Mouse (Mus musculus): Measurements from ENCODE around the gene Gm813. TPM values are rescaled to one million over a fixed set of nuclear protein-coding genes. Genes with fewer than 3 reads are reported as not detected.
A peak's percentile ranks its signal among the peaks of the same experiment; 100 is the strongest.
"Not testable (repeated sequence)": the region's sequence is repeated elsewhere in the genome, so short reads cannot be mapped to it uniquely, and the experiment has no call there.

Gene Gm813
- total RNA-seq (2021), result not detected
- not detected in 2 replicates for polyA plus RNA-seq (2012; rRNA removed)
- long read RNA-seq, result 0 reads

DNA sequence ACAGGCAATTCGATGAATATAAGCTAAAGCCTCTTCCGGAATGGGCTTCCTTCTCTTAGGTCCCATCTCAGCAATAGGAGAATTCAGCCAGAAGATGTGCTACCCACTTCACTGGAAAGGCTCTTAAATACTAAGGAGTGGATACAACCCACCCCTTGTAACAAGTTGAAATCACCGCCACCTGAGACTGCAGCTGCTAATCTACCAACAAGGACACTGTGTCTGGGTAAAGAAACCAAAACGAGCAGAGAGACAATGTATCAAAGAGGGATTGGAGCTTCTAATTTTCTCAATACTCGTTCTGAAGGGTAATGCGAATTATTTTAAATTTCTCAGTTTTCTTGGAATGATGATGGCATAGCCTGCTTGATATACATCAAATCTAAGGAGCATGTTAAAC is at the start of gene Gm813:
Gene Gm813 (minus strand): TSS at position 101 of the 400 bp plus-strand sequence.
- no peaks in the 10 kb centered on the region for H3K79me2 ChIP-seq (replicated peaks; ENCODE audit: control insufficient read depth, insufficient read depth, low read length)
- no peak within 1 kb of the TSS for H3K9ac ChIP-seq (ENCODE audit: low read depth, low read length)
- no peaks in the 10 kb centered on the region for H3K4me1 ChIP-seq (ENCODE audit: control insufficient read depth, insufficient read depth, low read length)
- WGBS, result 87% methylated on average over 6 of the region's 6 CpGs
- DNase-seq, result no peak
- intact Hi-C loops (cut with DNase I), result no loop called here
- H3K27me3 ChIP-seq (ENCODE audit: control insufficient read depth, insufficient read depth, low read length), result no peaks in the 10 kb centered on the region
- H3K27ac ChIP-seq, result no peak within 1 kb of the TSS
- TF ChIP-seq CTCF (IDR thresholded peaks at IDR 0.05) (no peak), EP300 (IDR thresholded peaks at IDR 0.05; ENCODE audit: insufficient read depth, low read depth, low read length) (no peak), POLR2A (IDR thresholded peaks at IDR 0.05; ENCODE audit: insufficient read depth, low read depth, low read length) (no peak)
- H3K36me3 ChIP-seq (ENCODE audit: control insufficient read depth, insufficient read depth, low read length), result no peaks in the 10 kb centered on the region
- H3K4me3 ChIP-seq, result no peak within 1 kb of the TSS

DNA sequence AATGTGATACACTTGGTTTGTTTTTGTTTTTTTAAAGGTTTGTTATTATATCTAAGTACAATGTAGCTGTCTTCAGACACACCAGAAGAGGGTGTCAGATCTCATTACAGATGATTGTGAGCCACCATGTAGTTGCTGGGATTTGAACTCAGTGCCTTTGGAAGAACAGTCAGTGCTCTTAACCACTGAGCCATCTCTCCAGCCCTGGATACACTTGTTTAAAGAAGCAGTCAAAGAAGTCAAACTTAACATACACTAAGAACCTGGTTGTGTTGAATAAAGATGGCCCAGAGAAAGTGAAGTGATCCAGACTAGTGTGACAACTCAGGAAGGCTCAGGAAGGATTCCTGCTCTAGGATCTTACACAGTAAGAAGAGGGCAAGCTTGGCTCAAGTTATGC is 48.4 kb upstream of the Gm813 start:
- H3K4me1 ChIP-seq (ENCODE audit: control insufficient read depth, insufficient read depth, low read length); H3K27ac ChIP-seq; H3K36me3 ChIP-seq (ENCODE audit: control insufficient read depth, insufficient read depth, low read length); H3K4me3 ChIP-seq; H3K27me3 ChIP-seq (ENCODE audit: control insufficient read depth, insufficient read depth, low read length); DNase-seq; H3K9ac ChIP-seq (ENCODE audit: low read depth, low read length); H3K79me2 ChIP-seq (replicated peaks; ENCODE audit: control insufficient read depth, insufficient read depth, low read length); intact Hi-C loops (cut with DNase I): not testable (repeated sequence)

DNA sequence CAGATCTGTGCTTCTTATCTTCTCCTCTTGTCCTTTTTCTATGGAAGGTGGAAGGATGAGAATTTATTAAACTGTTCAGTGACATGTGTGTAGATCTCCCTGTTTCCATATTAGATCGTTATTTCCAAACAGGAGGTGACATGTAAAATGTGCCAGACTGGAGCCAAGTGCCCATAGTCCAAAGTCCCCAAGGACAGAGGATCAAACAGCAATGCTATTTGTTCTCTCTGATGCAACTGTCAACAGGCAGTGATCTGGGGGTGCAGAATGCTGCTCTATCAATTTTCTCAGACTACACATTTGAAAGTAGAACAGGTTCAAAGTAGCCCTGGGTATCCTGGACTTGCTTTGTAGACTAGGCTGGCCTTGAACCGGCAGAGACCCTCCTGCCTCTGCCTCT is 47.0 kb upstream of the Gm813 start:
- intact Hi-C loops (cut with DNase I), result loop anchor here (5.0 kb wide), 3 partner anchors 37 to 362 kb away; no protein-coding TSS in a partner anchor
- no peaks in the 10 kb centered on the region for H3K4me1 ChIP-seq (ENCODE audit: control insufficient read depth, insufficient read depth, low read length)
- TF ChIP-seq EP300 (IDR thresholded peaks at IDR 0.05; ENCODE audit: insufficient read depth, low read depth, low read length), result no peak
- no peak for TF ChIP-seq POLR2A (IDR thresholded peaks at IDR 0.05; ENCODE audit: insufficient read depth, low read depth, low read length)
- TF ChIP-seq CTCF (IDR thresholded peaks at IDR 0.05), result no peak

DNA sequence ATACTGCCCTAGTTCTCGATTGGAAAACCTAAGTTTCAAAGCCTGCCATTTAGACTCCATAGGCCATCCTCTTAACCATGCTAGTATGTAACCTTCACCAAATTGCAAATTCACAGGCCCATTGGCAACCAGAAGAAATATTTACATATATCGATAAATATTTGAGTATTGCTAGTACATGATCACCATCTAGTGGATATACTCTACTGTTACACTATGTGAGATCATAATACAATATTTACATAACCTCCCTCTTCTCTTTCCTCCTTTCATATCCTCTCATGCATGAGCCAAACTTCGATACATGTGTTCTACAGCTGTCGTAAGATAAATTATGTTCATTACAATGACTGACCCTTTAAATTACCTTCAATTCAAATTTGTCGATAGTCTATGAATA is 46.2 kb upstream of the Gm813 start:
- no peak overlapping the region for H3K9ac ChIP-seq (ENCODE audit: low read depth, low read length)
- no peaks in the 10 kb centered on the region for H3K36me3 ChIP-seq (ENCODE audit: control insufficient read depth, insufficient read depth, low read length)
- no peak overlapping the region for H3K27ac ChIP-seq
- no peak overlapping the region for H3K4me3 ChIP-seq
- intact Hi-C loops (cut with DNase I), result loop anchor here (5.0 kb wide), 3 partner anchors 36 to 361 kb away; no protein-coding TSS in a partner anchor
- TF ChIP-seq EP300 (IDR thresholded peaks at IDR 0.05; ENCODE audit: insufficient read depth, low read depth, low read length), result no peak
- peak; percentile 65 for TF ChIP-seq CTCF (IDR thresholded peaks at IDR 0.05)
- WGBS, result 51% methylated on average over 5 of the region's 5 CpGs
- no peak for DNase-seq
- no peaks in the 10 kb centered on the region for H3K27me3 ChIP-seq (ENCODE audit: control insufficient read depth, insufficient read depth, low read length)
- no peaks in the 10 kb centered on the region for H3K79me2 ChIP-seq (replicated peaks; ENCODE audit: control insufficient read depth, insufficient read depth, low read length)
- H3K4me1 ChIP-seq (ENCODE audit: control insufficient read depth, insufficient read depth, low read length), result no peaks in the 10 kb centered on the region

More for the DNA sequence above, 47.0 kb upstream of the Gm813 start:
- no peaks in the 10 kb centered on the region for H3K36me3 ChIP-seq (ENCODE audit: control insufficient read depth, insufficient read depth, low read length)
- H3K79me2 ChIP-seq (replicated peaks; ENCODE audit: control insufficient read depth, insufficient read depth, low read length), result no peaks in the 10 kb centered on the region
- no peak for DNase-seq
- no peak overlapping the region for H3K4me3 ChIP-seq
- H3K27ac ChIP-seq, result no peak overlapping the region
- no peak overlapping the region for H3K9ac ChIP-seq (ENCODE audit: low read depth, low read length)
- H3K27me3 ChIP-seq (ENCODE audit: control insufficient read depth, insufficient read depth, low read length), result no peaks in the 10 kb centered on the region
- WGBS, result 85% methylated on average over 2 of the region's 2 CpGs

DNA sequence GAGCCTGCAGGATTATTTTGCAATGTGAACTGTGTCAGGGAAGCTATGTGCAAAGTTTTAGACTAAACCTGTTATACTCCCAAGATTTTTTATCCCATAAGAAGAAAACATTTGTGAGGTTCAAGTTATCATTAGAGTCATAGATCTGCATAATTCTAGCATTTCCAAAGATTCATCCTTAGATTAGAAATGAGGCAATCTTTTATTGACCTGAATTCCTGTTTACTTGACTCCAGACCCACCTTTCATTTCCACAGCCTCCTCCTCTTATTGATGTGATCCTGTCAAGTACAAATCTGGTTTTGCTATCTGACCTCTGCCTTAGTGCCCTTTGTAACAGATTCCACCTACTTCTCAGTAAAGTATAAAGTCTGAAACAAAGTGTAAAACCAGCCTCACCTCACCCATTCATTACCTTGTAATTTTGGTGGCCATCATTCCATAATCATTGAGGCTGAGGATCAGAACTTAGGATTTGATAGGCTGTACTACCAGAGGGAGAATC is 45.6 kb upstream of the Gm813 start:
- Histone ChIP-seq H3K27ac (no peak overlapping the region), H3K9ac (ENCODE audit: low read depth, low read length) (no peak overlapping the region), H3K4me1 (ENCODE audit: control insufficient read depth, insufficient read depth, low read length) (no peaks in the 10 kb centered on the region), H3K36me3 (ENCODE audit: control insufficient read depth, insufficient read depth, low read length) (no peaks in the 10 kb centered on the region), H3K27me3 (ENCODE audit: control insufficient read depth, insufficient read depth, low read length) (no peaks in the 10 kb centered on the region), H3K4me3 (no peak overlapping the region), H3K79me2 (replicated peaks; ENCODE audit: control insufficient read depth, insufficient read depth, low read length) (no peaks in the 10 kb centered on the region)
- no peak for TF ChIP-seq POLR2A (IDR thresholded peaks at IDR 0.05; ENCODE audit: insufficient read depth, low read depth, low read length)
- TF ChIP-seq CTCF (IDR thresholded peaks at IDR 0.05), result no peak
- TF ChIP-seq EP300 (IDR thresholded peaks at IDR 0.05; ENCODE audit: insufficient read depth, low read depth, low read length), result no peak
- DNase-seq, result no peak
- intact Hi-C loops (cut with DNase I), result loop anchor here (5.0 kb wide), 3 partner anchors 35 to 360 kb away; no protein-coding TSS in a partner anchor

DNA sequence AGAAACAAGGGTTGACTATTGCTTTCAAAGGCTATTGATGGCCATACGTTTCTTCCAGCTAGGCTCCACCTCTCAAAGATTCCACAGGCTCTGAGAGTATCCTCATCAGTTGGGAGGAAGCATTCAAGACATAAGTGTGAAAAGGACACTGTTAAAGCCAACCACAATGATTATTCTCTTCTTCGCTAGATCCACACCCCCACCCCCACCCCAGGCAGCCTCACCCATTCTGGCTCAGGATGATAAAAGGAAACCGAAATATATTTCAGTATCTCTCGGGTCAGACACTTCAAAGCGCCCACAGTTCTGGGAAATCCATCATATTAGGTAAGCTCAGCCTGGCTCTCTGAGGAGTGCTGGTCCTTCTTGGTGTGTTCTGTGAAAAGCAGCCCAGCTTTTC is 45.0 kb upstream of the Gm813 start:
- Histone ChIP-seq H3K36me3 (ENCODE audit: control insufficient read depth, insufficient read depth, low read length) (no peaks in the 10 kb centered on the region), H3K9ac (ENCODE audit: low read depth, low read length) (no peak overlapping the region), H3K27ac (no peak overlapping the region), H3K79me2 (replicated peaks; ENCODE audit: control insufficient read depth, insufficient read depth, low read length) (no peaks in the 10 kb centered on the region), H3K4me1 (ENCODE audit: control insufficient read depth, insufficient read depth, low read length) (no peaks in the 10 kb centered on the region), H3K27me3 (ENCODE audit: control insufficient read depth, insufficient read depth, low read length) (no peaks in the 10 kb centered on the region), H3K4me3 (no peak overlapping the region)
- 60% methylated on average over 5 of the region's 5 CpGs for WGBS
- DNase-seq, result no peak
- intact Hi-C loops (cut with DNase I), result loop anchor here (5.0 kb wide), 3 partner anchors 35 to 360 kb away; no protein-coding TSS in a partner anchor
- no peak for TF ChIP-seq EP300 (IDR thresholded peaks at IDR 0.05; ENCODE audit: insufficient read depth, low read depth, low read length)
- no peak for TF ChIP-seq POLR2A (IDR thresholded peaks at IDR 0.05; ENCODE audit: insufficient read depth, low read depth, low read length)
- no peak for TF ChIP-seq CTCF (IDR thresholded peaks at IDR 0.05)
